Mouse (Mus musculus) hindbrain, embryonic 13.5 days (tissue): ENCODE measurements around the gene Hoxb6. TPM values are rescaled to one million over a fixed set of nuclear protein-coding genes. Genes with fewer than 3 reads are reported as not detected.

Experiments used
- ATAC-seq: fragments of 200-750 bp; cut with Nextera tagmentation; 2 replicates; pipeline ENCODE4 v1.8.0; 2017; ENCODE audit warnings: moderate TSS enrichment; ENCODE audit not compliant: low FRiP score
- H3K27ac ChIP-seq: fragments of 300-500 bp; sonication (generic); 2 replicates; pipeline ENCODE4 v1.5.1; 2015; ENCODE audit warnings: inconsistent platforms, mild to moderate bottlenecking, moderate library complexity
- H3K27me3 ChIP-seq: fragments of 300-500 bp; sonication (generic); 2 replicates; pipeline ENCODE4 v1.6.1; 2015; ENCODE audit warnings: mild to moderate bottlenecking, inconsistent platforms
- H3K36me3 ChIP-seq: fragments of 300-500 bp; sonication (generic); 2 replicates; pipeline ENCODE4 v1.6.1; 2015; ENCODE audit warnings: mild to moderate bottlenecking, inconsistent platforms
- H3K4me1 ChIP-seq: fragments of 300-500 bp; sonication (generic); replicated peaks from 2 replicates; pipeline ENCODE4 v1.6.1; 2015; ENCODE audit warnings: inconsistent platforms
- H3K4me2 ChIP-seq: fragments of 300-500 bp; sonication (generic); 2 replicates; pipeline ENCODE4 v1.6.1; 2015; ENCODE audit warnings: inconsistent platforms, mild to moderate bottlenecking, moderate library complexity
- H3K4me3 ChIP-seq: fragments of 300-500 bp; sonication (generic); 2 replicates; pipeline ENCODE4 v1.5.1; 2015; ENCODE audit warnings: mild to moderate bottlenecking, inconsistent platforms
- H3K9ac ChIP-seq: fragments of 300-500 bp; sonication (generic); 2 replicates; pipeline ENCODE4 v1.6.1; 2015; ENCODE audit warnings: mild to moderate bottlenecking, inconsistent platforms
- H3K9me3 ChIP-seq: fragments of 300-500 bp; sonication (generic); 2 replicates; pipeline ENCODE4 v1.6.1; 2016; ENCODE audit warnings: inconsistent platforms
- WGBS: fragments of 180-500 bp; shearing (Covaris S2); methylation state at CpG from one replicate; pipeline ENCODE4 v1.1.7; 2015; 5-methylcytosine and 5-hydroxymethylcytosine counted together
- polyA plus RNA-seq: library from polyadenylated mRNA; unstranded; fragments of >200 nt; fragmentation: Nextera tagmentation; extraction: Ambion mirVana; gene quantifications from 2 replicates; pipeline ENCODE4 v1.2.1, GENCODE M21; 2015

Hoxb6 gene
- 81.9 and 132 TPM in 2 replicates for polyA plus RNA-seq

DNA sequence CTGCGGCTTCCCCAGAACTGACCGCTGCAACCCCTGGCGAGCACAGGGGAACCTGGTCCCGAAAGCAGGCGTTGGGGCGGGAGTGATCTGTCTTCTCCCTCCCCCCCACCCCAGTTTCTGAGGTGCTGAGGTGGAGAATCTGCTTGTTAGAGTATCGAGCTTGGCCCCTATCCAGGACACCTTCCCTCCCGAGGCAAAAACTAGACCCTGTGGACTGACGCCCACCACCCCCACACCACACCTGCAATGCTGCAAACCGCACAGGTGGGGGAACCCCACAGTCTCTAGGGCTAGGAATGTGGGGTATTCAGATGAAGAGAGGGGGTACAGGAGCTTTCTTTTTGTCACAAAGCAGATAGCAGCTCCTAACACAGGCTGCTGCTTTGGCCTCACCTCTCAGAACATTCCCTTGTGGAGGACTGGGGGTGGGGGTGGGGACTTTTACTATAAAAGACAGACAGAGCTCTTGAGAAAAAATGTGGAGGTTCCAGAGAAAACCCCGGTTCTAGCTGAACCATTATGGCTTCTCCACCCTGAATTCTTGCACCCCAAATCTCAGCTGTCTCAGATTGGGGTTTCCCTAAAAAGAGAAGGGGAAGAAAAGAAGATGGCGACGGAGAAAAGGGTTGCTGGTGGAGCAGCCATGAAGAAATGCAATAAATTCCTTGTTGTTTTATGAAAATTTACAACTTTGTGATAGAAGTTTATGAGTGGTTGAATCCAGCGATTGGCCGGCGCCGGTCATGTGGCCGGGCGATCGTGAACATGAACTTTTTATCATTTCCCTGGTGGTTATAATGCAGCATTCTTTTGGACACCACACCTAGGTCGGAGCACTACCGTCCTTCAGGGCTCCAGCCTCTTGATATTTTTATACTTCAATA lies at the start of gene Hoxb6:
Gene Hoxb6, plus strand, starts transcription at position 796 of the 884 bp plus-strand sequence.
- Histone ChIP-seq H3K4me1 (no peaks in the 10 kb centered on the region), H3K9me3 (no peaks in the 10 kb centered on the region), H3K9ac (peak within 1 kb of the TSS; percentile 99), H3K4me3 (peak within 1 kb of the TSS; percentile 57), H3K27ac (peak within 1 kb of the TSS; percentile 100), H3K36me3 (no peaks in the 10 kb centered on the region), H3K27me3 (peaks cover 96% of the 10 kb centered on the region), H3K4me2 (peak within 1 kb of the TSS; percentile 54)
- WGBS: 5% methylated on average over 22 of the region's 22 CpGs
- ATAC-seq: no peak

DNA sequence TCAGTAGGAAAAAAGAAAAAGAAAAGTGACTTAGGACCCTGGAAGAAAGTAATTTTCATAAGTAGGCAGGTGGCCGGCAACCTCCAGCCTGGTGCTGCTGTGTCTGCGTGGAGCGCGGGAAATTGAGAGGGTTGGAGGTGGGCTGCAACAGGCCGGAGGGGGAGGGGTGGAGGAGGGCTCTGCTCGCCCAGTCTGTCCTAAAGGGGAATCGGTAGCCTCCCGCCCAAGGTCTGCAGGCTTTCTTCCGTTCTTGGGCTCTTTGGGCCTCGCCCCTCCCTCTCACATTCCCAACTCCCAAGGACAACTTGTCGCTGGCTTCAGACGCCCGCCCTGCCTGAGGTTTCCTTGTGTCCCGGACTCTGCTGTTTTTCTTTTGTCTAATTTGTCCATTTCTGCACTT lies 41.4 kb upstream of the Hoxb6 start:
- Histone ChIP-seq H3K27me3 (peaks cover 100% of the 10 kb centered on the region), H3K9me3 (no peaks in the 10 kb centered on the region), H3K9ac (no peak overlapping the region), H3K4me2 (no peak overlapping the region), H3K36me3 (no peaks in the 10 kb centered on the region), H3K4me3 (no peak overlapping the region), H3K4me1 (no peaks in the 10 kb centered on the region), H3K27ac (no peak overlapping the region)
- under 1% methylated on average over 14 of the region's 14 CpGs for WGBS
- ATAC-seq: no peak

GRCm38 (mm10) chr11:96251480-96252031 lies 40.7 kb upstream of the Hoxb6 start:
- ATAC-seq: no peak
- no peak overlapping the region for H3K4me3 ChIP-seq
- H3K9ac ChIP-seq: no peak overlapping the region
- no peaks in the 10 kb centered on the region for H3K4me1 ChIP-seq
- WGBS: 1% methylated on average over 46 of the region's 46 CpGs
- no peaks in the 10 kb centered on the region for H3K36me3 ChIP-seq
- H3K9me3 ChIP-seq: no peaks in the 10 kb centered on the region
- H3K4me2 ChIP-seq: no peak overlapping the region
- H3K27ac ChIP-seq: no peak overlapping the region
- peaks cover 100% of the 10 kb centered on the region for H3K27me3 ChIP-seq

DNA sequence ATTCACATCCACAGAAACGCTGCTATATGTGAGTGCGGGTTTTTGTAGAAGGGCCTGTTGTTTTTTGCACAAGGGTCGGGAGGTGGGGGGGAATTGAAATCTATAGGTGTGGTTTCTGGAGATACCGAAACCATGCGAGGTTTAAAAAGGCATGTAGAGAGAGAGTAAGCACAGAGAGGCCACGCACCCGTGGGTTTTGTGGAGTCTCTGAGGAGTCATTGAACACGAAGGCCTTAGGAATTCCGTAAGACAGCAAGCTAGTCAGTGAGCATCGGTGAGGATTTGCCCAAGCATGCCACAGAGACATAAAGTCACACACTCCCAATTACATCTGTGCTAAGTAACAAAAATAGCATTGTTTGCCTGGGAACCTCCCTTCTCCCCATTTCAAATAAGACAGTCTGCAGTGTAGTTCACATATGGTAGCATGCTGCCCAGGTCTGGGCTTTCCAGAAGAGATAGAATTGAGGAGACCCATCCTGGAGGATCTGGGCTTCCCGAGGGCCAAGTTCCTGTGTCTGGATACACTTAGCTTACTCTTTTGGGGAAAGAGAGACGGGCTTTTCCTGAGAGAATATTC lies 39.6 kb upstream of the Hoxb6 start:
- WGBS: 1% methylated on average over 12 of the region's 12 CpGs
- Histone ChIP-seq H3K36me3 (no peaks in the 10 kb centered on the region), H3K27me3 (peaks cover 100% of the 10 kb centered on the region), H3K27ac (no peak overlapping the region), H3K9ac (no peak overlapping the region), H3K4me3 (no peak overlapping the region), H3K4me1 (no peaks in the 10 kb centered on the region), H3K9me3 (no peaks in the 10 kb centered on the region), H3K4me2 (no peak overlapping the region)
- ATAC-seq: no peak

DNA sequence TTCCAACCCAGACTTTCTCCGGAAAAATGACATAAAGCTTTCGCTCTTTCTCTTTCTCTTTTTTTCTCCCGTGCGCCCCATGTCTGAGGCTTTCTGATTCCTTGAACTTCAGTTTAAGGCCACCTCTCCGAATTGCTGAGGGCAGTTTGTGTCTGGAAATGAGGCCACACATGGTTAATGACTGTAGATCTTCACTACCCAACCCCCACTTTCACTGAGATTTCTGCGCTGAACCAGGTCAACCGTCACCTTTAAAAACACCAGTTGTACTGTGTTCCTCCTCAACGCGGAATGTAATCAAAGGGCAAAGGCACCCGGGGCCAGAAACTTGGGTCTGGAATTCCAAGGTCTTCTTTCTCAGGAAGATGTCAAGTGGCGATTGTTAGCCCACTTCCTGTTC lies 38.1 kb upstream of the Hoxb6 start:
- Histone ChIP-seq H3K4me3 (no peak overlapping the region), H3K36me3 (no peaks in the 10 kb centered on the region), H3K27me3 (peaks cover 100% of the 10 kb centered on the region), H3K9me3 (no peaks in the 10 kb centered on the region), H3K9ac (no peak overlapping the region), H3K4me1 (no peaks in the 10 kb centered on the region), H3K27ac (no peak overlapping the region), H3K4me2 (no peak overlapping the region)
- 2% methylated on average over 11 of the region's 11 CpGs for WGBS
- ATAC-seq: no peak

- no peak overlapping the region for H3K9ac ChIP-seq
- H3K27ac ChIP-seq: no peak overlapping the region
- H3K27me3 ChIP-seq: peaks cover 100% of the 10 kb centered on the region
- 1% methylated on average over 39 of the region's 39 CpGs for WGBS
- no peaks in the 10 kb centered on the region for H3K36me3 ChIP-seq
- no peak overlapping the region for H3K4me3 ChIP-seq
- H3K9me3 ChIP-seq: no peaks in the 10 kb centered on the region
- no peak overlapping the region for H3K4me2 ChIP-seq
- ATAC-seq: no peak
- peaks cover 2% of the 10 kb centered on the region; the same call in 1 of the 2 replicates for H3K4me1 ChIP-seq
These were observed 36.9 kb upstream of the Hoxb6 start for GRCm38 (mm10) chr11:96255111-96255995.

DNA sequence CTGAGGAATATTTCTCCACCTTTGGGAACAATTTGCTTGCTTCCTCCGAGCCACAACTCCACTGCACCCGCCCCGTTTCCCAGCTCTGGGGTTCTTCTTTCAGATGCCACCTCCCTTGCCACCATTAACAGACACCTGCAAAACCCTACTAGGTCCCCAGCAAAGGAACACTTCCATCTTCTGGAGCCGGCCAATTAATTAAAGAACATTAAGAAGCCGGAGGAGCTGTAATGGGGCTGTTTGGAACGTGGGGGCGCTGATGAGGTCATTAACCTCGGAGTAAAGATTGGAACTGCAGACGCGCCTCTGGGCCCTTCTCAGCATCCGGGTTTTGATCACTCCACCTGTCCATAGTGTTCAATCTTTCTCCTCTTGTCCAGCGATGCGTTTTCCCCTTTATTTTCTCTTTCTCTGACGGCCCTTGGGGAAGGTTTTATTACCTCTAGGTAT lies 36.3 kb upstream of the Hoxb6 start:
- Histone ChIP-seq H3K4me1 (peaks cover 5% of the 10 kb centered on the region; the same call in 1 of the 2 replicates), H3K4me3 (no peak overlapping the region), H3K27me3 (peaks cover 100% of the 10 kb centered on the region), H3K27ac (no peak overlapping the region), H3K36me3 (no peaks in the 10 kb centered on the region), H3K9me3 (no peaks in the 10 kb centered on the region), H3K4me2 (no peak overlapping the region), H3K9ac (no peak overlapping the region)
- no peak for ATAC-seq
- WGBS: 3% methylated on average over 14 of the region's 14 CpGs

DNA sequence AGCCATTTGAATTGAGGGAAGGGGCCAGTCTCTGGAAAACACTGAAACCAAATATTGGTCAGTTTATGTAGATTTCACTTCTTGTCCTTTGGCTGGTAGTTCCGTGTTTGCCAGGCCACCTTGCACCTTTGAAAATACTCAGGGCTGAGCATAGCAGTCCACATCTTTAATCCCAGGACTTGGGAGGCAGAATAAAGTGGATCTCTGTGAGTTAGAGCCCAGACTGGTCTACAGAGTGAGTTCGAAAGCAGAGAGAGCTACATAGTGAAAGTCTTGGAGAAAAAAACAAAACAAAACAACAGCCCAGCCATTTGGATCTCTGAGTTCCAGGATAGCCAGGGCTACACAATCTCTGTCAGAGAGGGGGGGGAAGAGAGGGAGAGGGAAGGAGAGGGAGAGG lies 35.1 kb upstream of the Hoxb6 start:
- Histone ChIP-seq H3K4me2 (no peak overlapping the region), H3K9ac (no peak overlapping the region), H3K4me1 (peaks cover 5% of the 10 kb centered on the region; the same call in 1 of the 2 replicates), H3K36me3 (no peaks in the 10 kb centered on the region), H3K9me3 (no peaks in the 10 kb centered on the region), H3K27me3 (peaks cover 100% of the 10 kb centered on the region), H3K4me3 (no peak overlapping the region), H3K27ac (no peak overlapping the region)
- 19% methylated on average over 2 of the region's 2 CpGs for WGBS
- no peak for ATAC-seq

DNA sequence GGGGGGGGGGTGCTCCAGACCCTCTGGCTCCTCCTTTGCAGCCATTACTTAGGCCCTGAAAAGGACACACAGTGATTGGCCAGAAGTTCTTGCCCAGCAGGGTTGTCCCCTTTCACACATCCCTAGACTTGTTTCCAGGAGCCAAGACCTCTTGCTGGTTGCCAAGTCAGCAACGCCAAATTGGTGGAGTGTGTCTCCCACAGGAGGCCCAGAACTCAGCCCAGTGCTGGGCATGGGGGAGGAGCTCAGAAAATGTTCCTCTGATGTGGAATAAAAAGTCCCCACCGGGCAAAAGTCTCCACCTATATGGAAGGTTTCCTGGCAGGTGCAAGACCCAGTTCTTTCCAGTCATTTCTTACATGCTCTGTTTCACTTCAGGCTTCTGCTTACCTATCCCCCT lies 33.2 kb upstream of the Hoxb6 start:
- H3K9ac ChIP-seq: no peak overlapping the region
- H3K4me2 ChIP-seq: no peak overlapping the region
- ATAC-seq: no peak
- peaks cover 5% of the 10 kb centered on the region; the same call in 1 of the 2 replicates for H3K4me1 ChIP-seq
- no peaks in the 10 kb centered on the region for H3K36me3 ChIP-seq
- peaks cover 100% of the 10 kb centered on the region for H3K27me3 ChIP-seq
- no peaks in the 10 kb centered on the region for H3K9me3 ChIP-seq
- WGBS: 0% methylated on average over 2 of the region's 2 CpGs
- no peak overlapping the region for H3K4me3 ChIP-seq
- H3K27ac ChIP-seq: no peak overlapping the region

- H3K9me3 ChIP-seq: no peaks in the 10 kb centered on the region
- no peak overlapping the region for H3K27ac ChIP-seq
- no peak overlapping the region for H3K4me2 ChIP-seq
- H3K9ac ChIP-seq: no peak overlapping the region
- H3K36me3 ChIP-seq: no peaks in the 10 kb centered on the region
- no peak for ATAC-seq
- 4% methylated on average over 1 of the region's 1 CpGs for WGBS
- H3K4me1 ChIP-seq: peaks cover 5% of the 10 kb centered on the region; the same call in 1 of the 2 replicates
- H3K27me3 ChIP-seq: peaks cover 100% of the 10 kb centered on the region
- no peak overlapping the region for H3K4me3 ChIP-seq
These were observed 32.8 kb upstream of the Hoxb6 start for GRCm38 (mm10) chr11:96259511-96259910.

GRCm38 (mm10) chr11:96260310-96260970 lies 31.8 kb upstream of the Hoxb6 start:
- ATAC-seq: no peak
- Histone ChIP-seq H3K4me3 (no peak overlapping the region), H3K9ac (no peak overlapping the region), H3K36me3 (no peaks in the 10 kb centered on the region), H3K9me3 (no peaks in the 10 kb centered on the region), H3K4me1 (peaks cover 5% of the 10 kb centered on the region; the same call in 1 of the 2 replicates), H3K27ac (no peak overlapping the region), H3K27me3 (peaks cover 100% of the 10 kb centered on the region), H3K4me2 (no peak overlapping the region)
- 1% methylated on average over 23 of the region's 23 CpGs for WGBS
